Mouse (Mus musculus): ENCODE data around the gene Nudt3.

Gene Nudt3

GRCm38 (mm10) chr17:27636132-27637020 is 13.1 kb upstream of the Nudt3 start, which contains the start of gene Rps10:
TSS of gene Rps10 (minus strand) at chr17:27636669.
- in situ Hi-C loops (cut with MboI, MseI): loop anchor here in 1 of 2 experiments (10.0 kb wide), 1 partner anchor 1782 kb away; no protein-coding TSS in a partner anchor

GRCm38 (mm10) chr17:27635575-27635903 is 12.2 kb upstream of the Nudt3 start:
- in situ Hi-C loops (cut with MboI, MseI): loop anchor here in 1 of 2 experiments (10.0 kb wide), 1 partner anchor 1781 kb away; no protein-coding TSS in a partner anchor

GRCm38 (mm10) chr17:27634871-27635574 is 11.7 kb upstream of the Nudt3 start, which contains the start of gene RPS10-NUDT3:
TSS of gene RPS10-NUDT3 (minus strand) at chr17:27635222.
- in situ Hi-C loops (cut with MboI, MseI): loop anchor here (5.0 to 10.0 kb wide), 2 partner anchors 68 to 1780 kb away; partner anchors contain the start of gene AI413582 (in 2 of the 2)

GRCm38 (mm10) chr17:27629249-27630020 is 6.1 kb upstream of the Nudt3 start:
- in situ Hi-C loops (cut with MboI, MseI): loop anchor here (5.0 to 10.0 kb wide), 2 partner anchors 62 to 1775 kb away; partner anchors contain the start of gene AI413582 (in 2 of the 2)

GRCm38 (mm10) chr17:27628376-27628775 is 5.1 kb upstream of the Nudt3 start:
- in situ Hi-C loops (cut with MboI, MseI): no loop called here

GRCm38 (mm10) chr17:27627451-27627850 is 4.2 kb upstream of the Nudt3 start:
- in situ Hi-C loops (cut with MboI, MseI): no loop called here

GRCm38 (mm10) chr17:27626681-27627080 is 3.4 kb upstream of the Nudt3 start:
- in situ Hi-C loops (cut with MboI, MseI): no loop called here

GRCm38 (mm10) chr17:27625455-27626251 is 2.4 kb upstream of the Nudt3 start:
- in situ Hi-C loops (cut with MboI, MseI): no loop called here

- in situ Hi-C loops (cut with MboI, MseI): no loop called here
These were observed 510 bp downstream of the Nudt3 start for GRCm38 (mm10) chr17:27622611-27623359.

- in situ Hi-C loops (cut with MboI, MseI): no loop called here
These were observed 1.4 kb downstream of the Nudt3 start for GRCm38 (mm10) chr17:27621705-27622531.

- in situ Hi-C loops (cut with MboI, MseI): no loop called here
These were observed 2.1 kb downstream of the Nudt3 start for GRCm38 (mm10) chr17:27621161-27621560.

- in situ Hi-C loops (cut with MboI, MseI): no loop called here
These were observed 7.9 kb downstream of the Nudt3 start for GRCm38 (mm10) chr17:27615388-27615787.

GRCm38 (mm10) chr17:27613016-27613415 is 10.3 kb downstream of the Nudt3 start:
- in situ Hi-C loops (cut with MboI, MseI): no loop called here

- in situ Hi-C loops (cut with MboI, MseI): no loop called here
These were observed 11.3 kb downstream of the Nudt3 start for GRCm38 (mm10) chr17:27611994-27612393.

- in situ Hi-C loops (cut with MboI, MseI): no loop called here
These were observed 11.8 kb downstream of the Nudt3 start for GRCm38 (mm10) chr17:27611519-27611884.

GRCm38 (mm10) chr17:27610679-27611518 is 12.4 kb downstream of the Nudt3 start:
- in situ Hi-C loops (cut with MboI, MseI): no loop called here

GRCm38 (mm10) chr17:27609576-27609975 is 13.7 kb downstream of the Nudt3 start:
- in situ Hi-C loops (cut with MboI, MseI): no loop called here
